Mouse (Mus musculus) liver, embryonic 14.5 days (tissue): ENCODE results near the gene Isg20l2.

ENCODE experiments used
- CTCF ChIP-seq: IDR thresholded peaks from 2 replicates; pipeline ENCODE4 v1.5.1; 2016; ENCODE audit warnings: antibody characterized with exemption, low read depth, control low read depth
- EP300 ChIP-seq: IDR thresholded peaks from 2 replicates; pipeline ENCODE4 v1.6.1; 2016; ENCODE audit warnings: antibody characterized with exemption, low read depth

DNA sequence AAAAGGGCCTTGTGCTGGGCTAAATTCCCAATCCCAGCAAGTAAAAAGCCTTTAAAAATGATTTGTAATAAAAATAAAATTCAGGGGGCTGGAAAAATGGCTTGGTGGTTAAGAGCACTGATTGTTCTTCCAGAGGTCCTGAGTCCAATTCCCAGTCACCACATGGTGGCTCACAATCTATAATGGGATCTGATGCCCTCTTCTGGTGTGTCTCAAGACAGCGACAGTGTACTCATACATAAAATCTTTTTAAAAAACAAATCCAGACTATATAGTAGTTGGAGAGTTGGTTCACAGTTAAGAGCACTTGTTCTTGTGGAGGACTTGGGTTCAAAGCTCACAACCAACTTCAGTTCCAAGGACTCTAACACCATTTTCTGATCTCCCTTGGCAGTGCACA lies 13.1 kb upstream of the Isg20l2 start:
- TF ChIP-seq CTCF (no peak), EP300 (no peak)
